Mouse (Mus musculus) E14TG2a.4 (cell line): Measurements from ENCODE around the gene Nav3.

ENCODE experiments used
- CTCF ChIP-seq: conservative IDR thresholded peaks from 2 replicates; pipeline ENCODE4 v1.5.1; 2014; ENCODE audit warnings: low read length
- NANOG ChIP-seq: IDR thresholded peaks from 2 replicates; pipeline ENCODE4 v1.6.1; 2014; ENCODE audit warnings: borderline replicate concordance, low read length, mixed read lengths
- POU5F1 ChIP-seq: IDR thresholded peaks from 2 replicates; pipeline ENCODE4 v1.6.1; 2014; ENCODE audit warnings: low read length, borderline replicate concordance

DNA sequence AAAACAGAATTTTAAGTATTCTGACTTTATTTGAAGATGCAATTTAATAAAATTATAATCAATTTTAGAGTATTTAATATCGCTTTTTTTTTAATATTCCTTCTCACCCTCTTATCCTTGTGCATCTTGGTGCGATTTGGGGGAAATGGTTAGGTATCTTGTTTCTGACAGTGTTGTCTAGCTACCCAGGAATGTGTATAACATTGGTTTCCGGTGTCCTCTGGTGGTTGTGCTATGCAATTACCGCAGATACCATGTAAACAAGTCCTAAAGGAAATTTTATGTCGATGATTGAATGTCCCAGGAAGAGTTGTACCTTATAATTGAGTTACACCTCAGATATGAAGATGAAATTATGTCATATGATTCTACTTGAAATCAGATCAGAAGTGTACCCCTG is 743.0 kb downstream of the Nav3 start:
- TF ChIP-seq CTCF, result peak; percentile 82
- TF ChIP-seq POU5F1, result no peak
- no peak for TF ChIP-seq NANOG
